Mouse (Mus musculus) limb, embryonic 10.5 days (tissue): ENCODE results near the gene Kcna2. TPM values are rescaled to one million over a fixed set of nuclear protein-coding genes. Genes with fewer than 3 reads are reported as not detected.

Experiments
- DNase-seq: peaks from one replicate; pipeline ENCODE4 v3.0.0-alpha.2; 2017; ENCODE audit warnings: low spot score
- H3K27ac ChIP-seq: fragments of 300-500 bp; sonication (generic); 2 replicates; pipeline ENCODE4 v1.5.1; 2016; ENCODE audit warnings: mild to moderate bottlenecking
- H3K27me3 ChIP-seq: fragments of 300-500 bp; sonication (generic); 2 replicates; pipeline ENCODE4 v1.6.1; 2016; ENCODE audit warnings: low read depth, mild to moderate bottlenecking; ENCODE audit not compliant: poor library complexity, severe bottlenecking
- H3K36me3 ChIP-seq: fragments of 300-500 bp; sonication (generic); 2 replicates; pipeline ENCODE4 v1.6.1; 2016; ENCODE audit warnings: mild to moderate bottlenecking, moderate library complexity
- H3K4me1 ChIP-seq: fragments of 300-500 bp; sonication (generic); 2 replicates; pipeline ENCODE4 v1.6.1; 2016
- H3K4me3 ChIP-seq: fragments of 300-500 bp; sonication (generic); 2 replicates; pipeline ENCODE4 v1.5.1; 2016; ENCODE audit warnings: mild to moderate bottlenecking, moderate library complexity
- H3K9me3 ChIP-seq: fragments of 300-500 bp; sonication (generic); replicated peaks from 2 replicates; pipeline ENCODE4 v1.6.1; 2016; ENCODE audit warnings: mild to moderate bottlenecking
- WGBS: fragments of 180-500 bp; shearing (Covaris S2); methylation state at CpG from one replicate; pipeline ENCODE4 v1.1.7; 2016; 5-methylcytosine and 5-hydroxymethylcytosine counted together
- polyA plus RNA-seq: library from polyadenylated mRNA; unstranded; fragments of >200 nt; fragmentation: Nextera tagmentation; extraction: Ambion mirVana; gene quantifications from 2 replicates; pipeline ENCODE4 v1.2.1, GENCODE M21; 2016

Kcna2 gene
- polyA plus RNA-seq, 1 experiment from 2014 or later = 0.03 TPM

DNA sequence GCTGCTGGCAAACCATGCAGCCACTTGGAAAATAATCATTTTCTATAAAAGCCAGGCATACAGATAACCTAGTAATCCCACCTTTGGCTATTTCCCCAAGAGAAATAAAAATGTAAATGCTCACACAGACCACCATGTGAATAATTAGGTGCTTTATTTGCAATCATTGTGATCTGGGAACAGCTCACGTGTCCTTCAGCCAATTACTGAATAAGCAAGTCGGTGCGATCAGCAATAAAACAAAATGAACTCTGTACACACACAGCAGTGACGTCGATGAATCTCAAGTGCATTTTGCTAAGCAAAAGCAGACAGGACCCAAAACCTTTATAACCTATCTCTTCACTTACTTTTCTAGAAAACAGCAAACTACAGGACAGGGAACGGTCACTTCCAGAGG, 31.7 kb downstream of the Kcna2 start:
- Histone ChIP-seq H3K9me3 (no peaks in the 10 kb centered on the region), H3K4me3 (no peak overlapping the region), H3K27ac (no peak overlapping the region), H3K27me3 (no peaks in the 10 kb centered on the region), H3K4me1 (no peaks in the 10 kb centered on the region), H3K36me3 (no peaks in the 10 kb centered on the region)
- WGBS = 90% methylated on average over 6 of the region's 6 CpGs
- no peak for DNase-seq

DNA sequence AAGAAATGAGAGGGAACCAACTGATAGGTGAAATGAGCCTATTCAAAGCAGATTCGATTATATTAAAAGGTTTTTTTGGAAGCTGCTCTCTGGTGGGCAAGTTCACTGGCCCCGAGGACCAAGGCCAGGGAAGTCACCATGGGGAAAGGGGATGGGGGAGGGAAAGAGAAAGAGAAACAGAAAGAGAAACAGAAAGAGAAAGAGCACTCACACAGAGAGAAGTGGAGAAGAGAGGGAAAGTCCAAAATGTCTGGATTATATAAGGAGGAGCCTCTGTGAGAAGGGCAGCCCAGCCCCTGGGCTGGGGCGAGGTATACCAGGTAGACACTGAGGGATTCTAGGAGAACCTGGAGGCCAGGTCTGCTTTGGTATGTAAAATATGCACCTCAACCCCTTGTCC, 33.5 kb downstream of the Kcna2 start:
- 88% methylated on average over 3 of the region's 3 CpGs for WGBS
- Histone ChIP-seq H3K27me3 (no peaks in the 10 kb centered on the region), H3K36me3 (no peaks in the 10 kb centered on the region), H3K4me3 (no peak overlapping the region), H3K27ac (no peak overlapping the region), H3K9me3 (no peaks in the 10 kb centered on the region), H3K4me1 (no peaks in the 10 kb centered on the region)
- DNase-seq = no peak

DNA sequence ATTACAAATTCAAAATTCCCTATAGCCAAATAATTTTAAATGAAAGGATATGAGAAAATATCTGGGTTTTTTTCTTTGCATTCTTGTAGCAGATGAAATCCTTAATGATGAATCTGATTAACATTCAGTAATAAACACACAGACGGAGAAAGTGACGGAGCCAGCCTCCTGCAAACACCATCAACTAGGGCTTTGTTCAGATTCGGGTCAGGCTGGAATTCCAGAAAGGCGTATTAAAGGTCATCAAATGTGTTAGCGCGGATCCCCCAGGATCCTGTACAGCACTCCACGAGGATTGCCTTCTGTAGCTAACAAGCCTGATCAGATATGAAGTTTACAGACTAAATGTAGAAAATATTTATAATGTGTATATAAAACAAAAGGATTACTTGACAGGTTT, 46.2 kb downstream of the Kcna2 start:
- Histone ChIP-seq H3K4me3 (no peak overlapping the region), H3K27me3 (no peaks in the 10 kb centered on the region), H3K27ac (no peak overlapping the region), H3K36me3 (no peaks in the 10 kb centered on the region), H3K9me3 (no peaks in the 10 kb centered on the region), H3K4me1 (no peaks in the 10 kb centered on the region)
- 87% methylated on average over 7 of the region's 7 CpGs for WGBS
- DNase-seq = no peak

DNA sequence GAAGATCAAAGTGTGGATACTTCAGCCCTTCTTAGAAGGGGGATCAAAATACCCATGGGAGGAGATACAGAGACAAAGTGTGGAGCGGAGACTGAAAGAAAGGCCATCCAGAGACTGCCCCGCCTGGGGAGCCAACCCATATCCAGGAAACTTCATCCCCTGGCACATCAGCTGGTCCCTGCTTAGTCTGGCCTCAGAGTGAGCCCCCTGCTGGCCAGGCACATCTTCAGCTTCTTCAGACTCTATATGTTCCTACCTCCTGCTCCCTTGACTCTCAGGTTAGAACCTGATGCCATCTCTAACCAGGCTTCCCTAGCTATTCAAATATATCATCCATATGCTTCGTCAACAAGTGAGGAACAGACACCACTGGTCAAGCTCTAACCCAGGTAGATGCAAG, 48.1 kb downstream of the Kcna2 start:
- H3K4me1 ChIP-seq = no peaks in the 10 kb centered on the region
- no peaks in the 10 kb centered on the region for H3K36me3 ChIP-seq
- H3K4me3 ChIP-seq = no peak overlapping the region
- WGBS = 63% methylated on average over 3 of the region's 3 CpGs
- DNase-seq = no peak
- no peaks in the 10 kb centered on the region for H3K27me3 ChIP-seq
- no peak overlapping the region for H3K27ac ChIP-seq
- H3K9me3 ChIP-seq = no peaks in the 10 kb centered on the region

DNA sequence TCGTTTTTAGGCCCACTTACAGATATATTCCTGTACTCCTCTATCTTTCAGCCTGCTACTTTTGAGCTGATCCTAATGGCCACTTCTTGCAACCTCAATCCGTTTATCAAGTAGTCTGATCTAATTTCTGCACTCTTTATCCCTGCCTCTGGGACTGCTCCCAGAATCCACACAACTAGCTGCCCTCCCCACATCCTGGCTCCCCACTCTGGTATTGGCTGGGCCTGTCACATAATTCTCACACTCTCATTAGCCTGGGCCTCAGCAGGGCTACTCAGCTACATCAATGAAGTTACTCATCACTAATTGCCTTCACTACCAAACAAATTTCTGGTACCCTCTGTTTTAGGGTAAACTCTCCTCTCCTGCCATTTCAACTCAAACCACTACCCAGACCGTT, 49.5 kb downstream of the Kcna2 start:
- DNase-seq = no peak

DNA sequence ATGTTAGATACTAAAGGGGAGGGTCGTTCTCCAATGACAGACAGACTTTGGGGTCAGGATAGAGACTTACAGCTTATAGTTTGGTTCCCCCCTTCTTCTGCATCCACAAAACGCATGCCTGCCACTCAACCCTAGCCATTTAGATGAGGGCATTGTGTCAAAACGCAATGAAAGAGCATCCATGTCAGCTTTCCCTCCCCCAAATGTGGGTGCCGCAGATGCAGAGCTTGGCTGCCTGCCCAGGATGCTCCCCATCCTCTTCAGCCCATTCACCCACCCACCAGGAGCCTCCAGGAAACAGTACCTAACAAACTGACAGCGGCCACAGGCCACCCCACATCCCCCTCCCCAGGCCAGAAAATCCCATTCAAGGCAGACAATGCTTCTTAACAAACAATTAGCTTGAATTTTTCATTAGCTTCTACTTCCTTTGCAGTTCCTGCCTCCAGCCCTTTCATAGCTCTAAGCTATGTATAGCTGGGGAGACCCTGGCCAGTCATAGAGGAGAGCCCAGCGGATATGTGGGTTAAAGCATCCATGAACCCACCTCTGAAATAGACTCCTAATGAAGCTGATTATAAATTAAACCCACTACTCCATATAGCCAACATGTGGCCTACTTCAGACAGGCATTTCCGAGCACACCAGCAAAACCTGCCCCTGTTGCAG, 50.1 kb downstream of the Kcna2 start:
- H3K27ac ChIP-seq = no peak overlapping the region
- H3K4me3 ChIP-seq = no peak overlapping the region
- no peaks in the 10 kb centered on the region for H3K9me3 ChIP-seq
- H3K36me3 ChIP-seq = no peaks in the 10 kb centered on the region
- no peaks in the 10 kb centered on the region for H3K4me1 ChIP-seq
- WGBS = 64% methylated on average over 7 of the region's 7 CpGs
- H3K27me3 ChIP-seq = no peaks in the 10 kb centered on the region
- DNase-seq = no peak

More for the DNA sequence above, 49.5 kb downstream of the Kcna2 start:
- H3K27me3 ChIP-seq = no peaks in the 10 kb centered on the region
- no peak overlapping the region for H3K27ac ChIP-seq
- no peaks in the 10 kb centered on the region for H3K9me3 ChIP-seq
- H3K4me1 ChIP-seq = no peaks in the 10 kb centered on the region
- no peak overlapping the region for H3K4me3 ChIP-seq
- 60% methylated on average over 3 of the region's 3 CpGs for WGBS
- H3K36me3 ChIP-seq = no peaks in the 10 kb centered on the region

DNA sequence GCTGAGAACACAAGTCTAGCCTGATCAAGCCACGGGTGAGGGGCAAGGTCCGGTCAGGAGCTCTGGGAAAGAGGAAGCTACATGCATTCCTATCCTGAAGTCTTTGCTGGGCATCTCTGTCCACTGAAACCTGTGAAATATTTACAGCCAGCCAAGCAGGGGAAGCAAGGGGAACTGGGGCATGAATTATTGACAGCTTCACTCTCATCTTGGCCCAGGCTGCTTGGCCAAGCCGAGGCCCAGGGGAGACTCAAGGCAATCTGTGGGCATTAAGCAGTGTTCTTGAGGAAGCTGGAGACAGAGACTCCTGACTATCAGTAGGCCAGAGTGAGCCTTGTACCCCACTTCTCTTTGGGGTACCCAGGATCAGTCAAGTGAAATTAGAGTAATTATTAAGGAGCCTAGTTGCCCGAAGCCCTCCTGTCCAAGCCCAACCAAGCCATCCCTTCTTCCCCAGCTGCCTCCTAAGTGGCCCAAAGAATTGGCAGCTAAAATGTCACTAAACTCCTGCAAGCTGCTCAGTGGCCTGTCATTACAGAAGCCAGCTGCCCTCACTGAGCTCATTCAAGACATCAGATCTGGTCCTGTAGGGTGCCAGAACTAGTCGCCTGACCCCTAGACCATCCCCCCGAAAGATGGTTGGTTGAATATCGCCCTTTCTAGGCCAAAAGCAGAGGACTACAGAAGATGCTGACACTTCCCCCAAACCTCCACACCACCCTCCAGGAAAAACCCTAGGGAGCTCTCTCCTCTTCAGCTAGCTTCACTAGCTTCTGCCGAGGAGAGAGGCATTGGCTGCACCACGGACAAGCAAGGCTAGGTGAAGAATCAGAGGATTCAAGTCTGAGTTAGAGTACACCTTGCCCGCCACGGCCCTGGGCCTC, 53.1 kb downstream of the Kcna2 start:
- H3K36me3 ChIP-seq = no peaks in the 10 kb centered on the region
- peaks cover 5% of the 10 kb centered on the region; the same call in 1 of the 2 replicates for H3K27me3 ChIP-seq
- DNase-seq = no peak
- H3K4me1 ChIP-seq = no peaks in the 10 kb centered on the region
- H3K4me3 ChIP-seq = no peak overlapping the region
- 88% methylated on average over 11 of the region's 11 CpGs for WGBS
- H3K9me3 ChIP-seq = no peaks in the 10 kb centered on the region
- no peak overlapping the region for H3K27ac ChIP-seq

DNA sequence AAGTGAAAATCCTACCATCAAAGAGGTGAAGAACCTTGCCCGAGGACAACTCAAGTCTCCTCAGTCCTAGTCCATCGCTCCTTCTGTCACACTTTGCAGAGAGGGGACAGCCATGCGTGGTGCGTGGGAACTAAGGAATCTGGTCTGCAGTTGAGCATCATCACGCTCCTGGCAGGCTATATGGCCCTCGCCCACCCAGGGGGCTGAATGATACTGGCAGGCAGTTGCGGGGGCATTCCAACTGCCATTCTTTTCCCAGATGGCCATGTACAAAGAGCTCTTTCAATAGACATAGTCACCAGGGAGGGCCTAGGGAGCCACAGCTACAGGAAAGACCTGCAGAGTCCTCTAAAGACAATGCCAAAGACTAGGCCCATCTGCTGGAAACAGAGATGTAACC, 57.9 kb downstream of the Kcna2 start:
- no peak for DNase-seq
- no peak overlapping the region for H3K27ac ChIP-seq
- no peak overlapping the region for H3K4me3 ChIP-seq
- peaks cover 30% of the 10 kb centered on the region; the same call in 1 of the 2 replicates for H3K27me3 ChIP-seq
- 96% methylated on average over 7 of the region's 7 CpGs for WGBS
- peaks cover 6% of the 10 kb centered on the region for H3K4me1 ChIP-seq
- no peaks in the 10 kb centered on the region for H3K36me3 ChIP-seq
- no peaks in the 10 kb centered on the region for H3K9me3 ChIP-seq

DNA sequence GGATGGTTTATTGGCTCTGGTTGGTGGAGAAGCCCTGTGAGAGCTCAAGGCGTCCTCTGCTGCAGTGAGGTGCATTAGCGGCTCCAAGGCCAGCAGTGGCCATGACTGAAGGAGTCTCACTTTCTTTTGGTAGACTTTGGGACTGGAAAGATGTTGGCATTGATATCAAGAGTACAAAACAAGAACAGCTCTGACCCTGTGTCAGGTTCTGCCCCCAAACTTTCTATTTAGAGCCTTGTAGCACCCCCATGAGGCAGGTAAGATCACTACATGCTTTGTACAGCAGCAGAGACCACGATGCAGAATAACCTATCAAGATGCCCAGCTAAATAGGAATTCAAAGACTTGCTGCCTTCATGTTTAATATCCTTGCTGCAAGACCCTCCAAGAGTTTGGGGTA, 58.5 kb downstream of the Kcna2 start:
- 57% methylated on average over 3 of the region's 3 CpGs for WGBS
- no peak overlapping the region for H3K4me3 ChIP-seq

DNA sequence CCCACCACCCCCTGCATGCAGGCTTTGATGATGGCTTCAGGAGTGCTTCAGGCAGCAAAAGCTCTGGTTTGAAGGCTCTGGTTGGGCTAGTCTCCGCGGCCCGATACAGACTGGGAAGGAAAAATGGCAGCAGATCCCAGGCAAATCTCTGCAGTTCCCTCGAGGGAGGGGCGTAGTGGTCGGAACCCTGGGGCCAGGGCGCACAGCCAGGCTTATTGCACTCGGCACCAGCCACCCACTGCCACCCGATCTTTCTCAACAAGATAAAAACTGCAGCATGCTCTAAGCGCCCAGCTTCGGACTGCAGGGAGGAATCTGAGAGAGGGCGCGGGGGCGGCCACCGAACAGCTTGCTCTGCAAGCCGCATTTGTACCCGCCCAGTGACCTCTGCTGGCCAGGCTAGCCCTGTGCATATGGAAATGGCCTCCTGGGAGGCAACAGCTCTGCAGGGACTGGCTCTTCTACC, 58.9 kb downstream of the Kcna2 start:
- Histone ChIP-seq H3K36me3 (no peaks in the 10 kb centered on the region), H3K27me3 (peaks cover 30% of the 10 kb centered on the region; the same call in 1 of the 2 replicates), H3K9me3 (no peaks in the 10 kb centered on the region), H3K4me3 (peak overlapping the region; percentile 44), H3K4me1 (peaks cover 6% of the 10 kb centered on the region), H3K27ac (no peak overlapping the region)
- WGBS = 3% methylated on average over 17 of the region's 17 CpGs
- peak; percentile 49 for DNase-seq

More for the DNA sequence above, 58.5 kb downstream of the Kcna2 start:
- DNase-seq = no peak
- H3K27ac ChIP-seq = no peak overlapping the region
- H3K36me3 ChIP-seq = no peaks in the 10 kb centered on the region
- H3K27me3 ChIP-seq = peaks cover 30% of the 10 kb centered on the region; the same call in 1 of the 2 replicates
- peaks cover 6% of the 10 kb centered on the region for H3K4me1 ChIP-seq
- no peaks in the 10 kb centered on the region for H3K9me3 ChIP-seq

DNA sequence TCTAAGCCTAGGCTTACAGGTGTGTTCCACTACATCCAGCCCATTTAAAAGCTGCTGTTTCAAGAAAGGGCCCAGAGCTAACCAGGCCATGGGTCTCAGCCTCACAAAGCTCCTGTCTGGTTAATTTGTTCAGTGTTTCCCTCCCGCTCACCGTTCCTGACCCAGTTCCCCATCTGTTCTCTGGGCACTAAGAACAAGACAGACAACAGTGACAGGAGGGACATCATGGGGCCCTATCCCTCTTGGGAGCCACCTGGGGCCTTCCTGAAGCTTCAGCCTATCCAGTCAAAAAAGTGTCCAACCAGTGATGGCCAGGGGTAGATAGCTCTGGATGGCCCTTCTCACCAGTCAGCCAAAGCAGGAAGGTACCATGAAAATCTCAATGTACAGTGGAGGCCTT, 61.8 kb downstream of the Kcna2 start:
- H3K4me1 ChIP-seq = peaks cover 6% of the 10 kb centered on the region
- H3K9me3 ChIP-seq = no peaks in the 10 kb centered on the region
- WGBS = 96% methylated on average over 2 of the region's 2 CpGs
- H3K27me3 ChIP-seq = peaks cover 30% of the 10 kb centered on the region; the same call in 1 of the 2 replicates
- H3K27ac ChIP-seq = no peak overlapping the region
- DNase-seq = no peak
- no peak overlapping the region for H3K4me3 ChIP-seq
- H3K36me3 ChIP-seq = no peaks in the 10 kb centered on the region
